Mouse (Mus musculus): Measurements from ENCODE around the gene Gtf2e1. TPM values are rescaled to one million over a fixed set of nuclear protein-coding genes. Genes with fewer than 3 reads are reported as not detected.

Gene Gtf2e1
- polyA plus RNA-seq, 1 experiment from 2014 or later: 25.0 TPM

GRCm38 (mm10) chr16:37572117-37572754 lies 32.6 kb upstream of the Gtf2e1 start:
- Histone ChIP-seq H3K4me3 (no peak overlapping the region), H3K9me3 (no peaks in the 10 kb centered on the region), H3K36me3 (no peaks in the 10 kb centered on the region), H3K4me1 (0 out of 2 replicates have a peak, but pooled peaks cover 9% of the 10 kb centered on the region), H3K4me2 (no peak overlapping the region), H3K9ac (no peak overlapping the region), H3K27me3 (no peaks in the 10 kb centered on the region), H3K27ac (no peak overlapping the region)
- ATAC-seq (ENCODE audit: insufficient number of reproducible peaks, low FRiP score, low TSS enrichment, low read depth): no peak
- WGBS: 49% methylated on average over 12 of the region's 12 CpGs

DNA sequence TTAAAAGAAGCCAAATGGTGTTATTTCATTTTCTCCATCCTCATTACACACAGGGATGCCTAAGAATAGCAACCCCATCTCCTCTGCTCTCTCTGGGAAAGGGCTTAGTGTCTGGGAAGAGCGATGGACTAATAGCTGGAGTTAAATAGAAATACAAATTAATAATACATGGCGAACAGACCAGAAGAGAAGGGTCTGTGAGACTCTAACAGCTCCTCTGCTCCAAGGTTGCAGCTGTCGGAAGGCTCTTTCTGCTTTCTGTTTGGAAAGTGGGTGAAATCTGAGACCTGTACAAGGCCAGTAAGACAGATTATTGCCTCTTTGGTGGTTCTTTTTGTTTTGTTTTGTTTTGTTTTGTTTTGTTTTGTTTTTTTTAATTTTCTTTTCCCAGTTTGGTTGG lies 32.0 kb upstream of the Gtf2e1 start:
- 0 out of 2 replicates have a peak, but pooled peaks cover 9% of the 10 kb centered on the region for H3K4me1 ChIP-seq
- ATAC-seq (ENCODE audit: insufficient number of reproducible peaks, low FRiP score, low TSS enrichment, low read depth): no peak
- H3K9ac ChIP-seq: no peak overlapping the region
- H3K4me3 ChIP-seq: no peak overlapping the region
- H3K4me2 ChIP-seq: no peak overlapping the region
- H3K36me3 ChIP-seq: no peaks in the 10 kb centered on the region
- H3K9me3 ChIP-seq: no peaks in the 10 kb centered on the region
- H3K27me3 ChIP-seq: no peaks in the 10 kb centered on the region
- 35% methylated on average over 3 of the region's 3 CpGs for WGBS
- no peak overlapping the region for H3K27ac ChIP-seq

GRCm38 (mm10) chr16:37567113-37568050 lies 27.8 kb upstream of the Gtf2e1 start:
- H3K4me1 ChIP-seq: 0 out of 2 replicates have a peak, but pooled peaks cover 9% of the 10 kb centered on the region
- ATAC-seq (ENCODE audit: insufficient number of reproducible peaks, low FRiP score, low TSS enrichment, low read depth): no peak
- WGBS: 88% methylated on average over 12 of the region's 12 CpGs

GRCm38 (mm10) chr16:37566107-37566506 lies 26.5 kb upstream of the Gtf2e1 start:
- no peak overlapping the region for H3K4me3 ChIP-seq
- no peak overlapping the region for H3K4me2 ChIP-seq
- H3K9ac ChIP-seq: no peak overlapping the region
- H3K27me3 ChIP-seq: no peaks in the 10 kb centered on the region
- WGBS: 72% methylated on average over 6 of the region's 6 CpGs
- H3K36me3 ChIP-seq: no peaks in the 10 kb centered on the region
- H3K27ac ChIP-seq: no peak overlapping the region
- no peak for ATAC-seq (ENCODE audit: insufficient number of reproducible peaks, low FRiP score, low TSS enrichment, low read depth)
- no peaks in the 10 kb centered on the region for H3K9me3 ChIP-seq
- no peaks in the 10 kb centered on the region for H3K4me1 ChIP-seq

More at GRCm38 (mm10) chr16:37567113-37568050, 27.8 kb upstream of the Gtf2e1 start:
- Histone ChIP-seq H3K36me3 (no peaks in the 10 kb centered on the region), H3K9ac (no peak overlapping the region), H3K9me3 (no peaks in the 10 kb centered on the region), H3K4me3 (no peak overlapping the region), H3K4me2 (no peak overlapping the region), H3K27ac (no peak overlapping the region), H3K27me3 (no peaks in the 10 kb centered on the region)

- ATAC-seq (ENCODE audit: insufficient number of reproducible peaks, low FRiP score, low TSS enrichment, low read depth): no peak
- WGBS: 88% methylated on average over 1 of the region's 1 CpGs
- Histone ChIP-seq H3K4me2 (no peak overlapping the region), H3K9ac (no peak overlapping the region), H3K4me1 (no peaks in the 10 kb centered on the region), H3K27ac (no peak overlapping the region), H3K9me3 (no peaks in the 10 kb centered on the region), H3K27me3 (no peaks in the 10 kb centered on the region), H3K4me3 (no peak overlapping the region), H3K36me3 (no peaks in the 10 kb centered on the region)
Measured at GRCm38 (mm10) chr16:37565117-37565516, 25.5 kb upstream of the Gtf2e1 start.

GRCm38 (mm10) chr16:37562961-37563360 lies 23.4 kb upstream of the Gtf2e1 start:
- no peak for ATAC-seq (ENCODE audit: insufficient number of reproducible peaks, low FRiP score, low TSS enrichment, low read depth)
- H3K4me2 ChIP-seq: no peak overlapping the region
- H3K9me3 ChIP-seq: no peaks in the 10 kb centered on the region

GRCm38 (mm10) chr16:37562414-37562813 lies 22.8 kb upstream of the Gtf2e1 start:
- 91% methylated on average over 6 of the region's 6 CpGs for WGBS
- Histone ChIP-seq H3K4me1 (no peaks in the 10 kb centered on the region), H3K9me3 (no peaks in the 10 kb centered on the region), H3K27ac (no peak overlapping the region), H3K4me3 (no peak overlapping the region), H3K4me2 (no peak overlapping the region), H3K36me3 (peaks cover 16% of the 10 kb centered on the region), H3K9ac (no peak overlapping the region), H3K27me3 (no peaks in the 10 kb centered on the region)
- ATAC-seq (ENCODE audit: insufficient number of reproducible peaks, low FRiP score, low TSS enrichment, low read depth): no peak

More at GRCm38 (mm10) chr16:37562961-37563360, 23.4 kb upstream of the Gtf2e1 start:
- no peaks in the 10 kb centered on the region for H3K27me3 ChIP-seq
- H3K4me1 ChIP-seq: no peaks in the 10 kb centered on the region
- H3K27ac ChIP-seq: no peak overlapping the region
- no peak overlapping the region for H3K4me3 ChIP-seq
- H3K36me3 ChIP-seq: peaks cover 11% of the 10 kb centered on the region
- WGBS: 90% methylated on average over 5 of the region's 5 CpGs
- no peak overlapping the region for H3K9ac ChIP-seq

DNA sequence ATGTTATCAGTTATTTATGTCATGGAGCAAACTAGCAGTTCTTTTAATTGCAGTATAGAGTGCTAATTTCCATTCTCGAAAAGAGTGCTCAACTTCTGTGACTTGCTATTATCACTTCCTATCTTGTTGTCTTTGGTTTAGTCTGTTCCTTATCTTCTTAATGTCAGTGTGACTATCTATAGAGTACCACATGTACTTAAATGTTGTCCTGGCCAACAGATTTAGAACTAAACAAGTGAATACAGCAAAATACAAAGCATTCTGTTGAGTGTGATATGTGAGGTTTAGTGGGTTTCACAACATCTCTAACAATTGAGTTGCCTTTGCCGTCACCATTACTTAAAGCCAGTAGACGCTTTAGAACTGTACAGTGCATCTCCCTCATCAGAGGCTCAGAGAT lies 13.2 kb upstream of the Gtf2e1 start:
- H3K4me3 ChIP-seq: no peak overlapping the region
- peaks cover 11% of the 10 kb centered on the region for H3K36me3 ChIP-seq
- no peak for ATAC-seq (ENCODE audit: insufficient number of reproducible peaks, low FRiP score, low TSS enrichment, low read depth)
- 86% methylated on average over 3 of the region's 3 CpGs for WGBS
- no peak overlapping the region for H3K27ac ChIP-seq
- no peaks in the 10 kb centered on the region for H3K27me3 ChIP-seq
- no peaks in the 10 kb centered on the region for H3K4me1 ChIP-seq
- H3K4me2 ChIP-seq: no peak overlapping the region
- H3K9ac ChIP-seq: no peak overlapping the region
- H3K9me3 ChIP-seq: no peaks in the 10 kb centered on the region

DNA sequence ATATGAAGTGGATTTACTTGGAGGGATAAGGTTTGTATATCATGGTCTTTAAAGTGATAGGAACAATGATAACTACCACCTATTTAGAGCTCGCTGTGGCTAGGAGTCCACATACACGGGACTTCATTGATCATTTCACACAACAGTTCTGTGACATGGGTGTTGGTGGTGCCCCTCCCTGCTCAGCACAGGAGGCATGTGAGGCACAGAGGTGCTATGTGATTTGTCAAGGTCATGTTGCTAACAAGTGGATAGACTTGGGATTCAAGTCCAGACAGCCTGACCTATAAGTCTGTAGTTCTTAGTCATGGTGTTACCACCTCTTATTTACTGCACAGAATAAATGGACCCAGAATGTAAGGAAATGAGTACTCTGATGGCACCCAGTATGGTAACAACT lies 11.4 kb upstream of the Gtf2e1 start:
- ATAC-seq (ENCODE audit: insufficient number of reproducible peaks, low FRiP score, low TSS enrichment, low read depth): no peak
- Histone ChIP-seq H3K4me3 (no peak overlapping the region), H3K4me2 (no peak overlapping the region), H3K36me3 (no peaks in the 10 kb centered on the region), H3K9me3 (no peaks in the 10 kb centered on the region), H3K27me3 (no peaks in the 10 kb centered on the region), H3K9ac (no peak overlapping the region), H3K27ac (no peak overlapping the region), H3K4me1 (no peaks in the 10 kb centered on the region)
- WGBS: 94% methylated on average over 2 of the region's 2 CpGs

- H3K4me1 ChIP-seq: no peaks in the 10 kb centered on the region
- no peaks in the 10 kb centered on the region for H3K36me3 ChIP-seq
- no peaks in the 10 kb centered on the region for H3K9me3 ChIP-seq
- no peak overlapping the region for H3K4me2 ChIP-seq
- 77% methylated on average over 3 of the region's 3 CpGs for WGBS
- ATAC-seq (ENCODE audit: insufficient number of reproducible peaks, low FRiP score, low TSS enrichment, low read depth): no peak
- no peak overlapping the region for H3K9ac ChIP-seq
- H3K27ac ChIP-seq: no peak overlapping the region
- H3K4me3 ChIP-seq: no peak overlapping the region
- H3K27me3 ChIP-seq: no peaks in the 10 kb centered on the region
Measured at GRCm38 (mm10) chr16:37550266-37550665, 10.7 kb upstream of the Gtf2e1 start.

DNA sequence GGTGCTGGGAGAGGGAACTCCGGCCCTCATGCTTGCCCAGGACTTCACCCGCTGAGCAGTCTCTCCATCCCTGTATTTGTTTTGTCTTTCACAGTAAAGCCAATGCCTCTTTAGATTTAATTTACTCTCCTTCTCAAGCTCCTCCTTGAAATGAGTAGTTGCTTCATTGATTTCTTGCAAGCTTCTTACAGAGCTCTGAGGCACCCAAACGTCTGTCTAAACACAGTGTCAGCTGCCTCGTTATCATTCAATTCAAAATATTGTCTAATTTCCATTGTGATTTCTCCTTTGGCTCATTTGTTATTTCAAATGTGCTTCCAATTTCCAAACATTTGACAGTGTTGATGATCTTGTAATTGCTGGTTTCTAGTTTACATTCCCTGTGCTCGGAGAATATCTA lies 6.7 kb upstream of the Gtf2e1 start:
- no peak overlapping the region for H3K27ac ChIP-seq
- no peak for ATAC-seq (ENCODE audit: insufficient number of reproducible peaks, low FRiP score, low TSS enrichment, low read depth)
- H3K4me1 ChIP-seq: no peaks in the 10 kb centered on the region
- H3K4me2 ChIP-seq: no peak overlapping the region
- H3K27me3 ChIP-seq: no peaks in the 10 kb centered on the region
- WGBS: 84% methylated on average over 5 of the region's 5 CpGs
- H3K9me3 ChIP-seq: no peaks in the 10 kb centered on the region
- peaks cover 13% of the 10 kb centered on the region; the same call in 1 of the 2 replicates for H3K36me3 ChIP-seq
- H3K9ac ChIP-seq: no peak overlapping the region
- no peak overlapping the region for H3K4me3 ChIP-seq

- Histone ChIP-seq H3K36me3 (peaks cover 13% of the 10 kb centered on the region; the same call in 1 of the 2 replicates), H3K4me1 (peaks cover 14% of the 10 kb centered on the region), H3K27me3 (no peaks in the 10 kb centered on the region), H3K4me3 (peak overlapping the region; percentile 64; the same call in 1 of the 2 replicates), H3K4me2 (peak overlapping the region; percentile 62), H3K9me3 (no peaks in the 10 kb centered on the region), H3K9ac (no peak overlapping the region), H3K27ac (no peak overlapping the region)
- no peak for ATAC-seq (ENCODE audit: insufficient number of reproducible peaks, low FRiP score, low TSS enrichment, low read depth)
- WGBS: 86% methylated on average over 6 of the region's 6 CpGs
Measured at GRCm38 (mm10) chr16:37540776-37541175, 1.2 kb upstream of the Gtf2e1 start.
